Mouse (Mus musculus): ENCODE results near the gene Itm2c.

The Itm2c gene

GRCm38 (mm10) chr1:85894231-85894747 is at the start of gene Itm2c:
Gene Itm2c (plus strand): TSS chr1:85894281.
- DNase-seq (ENCODE audit: low spot score in 2 of 2): peak; percentile 90 to 93

GRCm38 (mm10) chr1:85844981-85845380 is 49.1 kb upstream of the Itm2c start:
- no peak for DNase-seq (ENCODE audit: low spot score in 2 of 2)

GRCm38 (mm10) chr1:85845476-85845875 is 48.6 kb upstream of the Itm2c start:
- DNase-seq (ENCODE audit: low spot score in 2 of 2): no peak

- DNase-seq (ENCODE audit: low spot score in 2 of 2): no peak
These were observed 45.1 kb upstream of the Itm2c start for GRCm38 (mm10) chr1:85849016-85849415.

GRCm38 (mm10) chr1:85850851-85851250 is 43.2 kb upstream of the Itm2c start:
- no peak for DNase-seq (ENCODE audit: low spot score in 2 of 2)

- peak; percentile 73 to 74 for DNase-seq (ENCODE audit: low spot score in 2 of 2)
These were observed 40.9 kb upstream of the Itm2c start for GRCm38 (mm10) chr1:85852996-85853689.

GRCm38 (mm10) chr1:85853865-85854264 is 40.2 kb upstream of the Itm2c start:
- no peak for DNase-seq (ENCODE audit: low spot score in 2 of 2)

GRCm38 (mm10) chr1:85854475-85854874 is 39.6 kb upstream of the Itm2c start:
- DNase-seq (ENCODE audit: low spot score in 2 of 2): no peak

GRCm38 (mm10) chr1:85856266-85856665 is 37.8 kb upstream of the Itm2c start:
- no peak for DNase-seq (ENCODE audit: low spot score in 2 of 2)

- DNase-seq (ENCODE audit: low spot score in 2 of 2): no peak
These were observed 36.8 kb upstream of the Itm2c start for GRCm38 (mm10) chr1:85857261-85857754.

- DNase-seq (ENCODE audit: low spot score in 2 of 2): no peak
These were observed 29.7 kb upstream of the Itm2c start for GRCm38 (mm10) chr1:85864383-85864782.

- peak in 1 of 2 experiments; percentile 59 for DNase-seq (ENCODE audit: low spot score in 2 of 2)
These were observed 24.1 kb upstream of the Itm2c start for GRCm38 (mm10) chr1:85870001-85870400.

GRCm38 (mm10) chr1:85870546-85870945 is 23.5 kb upstream of the Itm2c start:
- DNase-seq (ENCODE audit: low spot score in 2 of 2): no peak

GRCm38 (mm10) chr1:85882003-85882402 is 12.1 kb upstream of the Itm2c start:
- DNase-seq (ENCODE audit: low spot score in 2 of 2): no peak

GRCm38 (mm10) chr1:85887221-85887620 is 6.9 kb upstream of the Itm2c start:
- no peak for DNase-seq (ENCODE audit: low spot score in 2 of 2)

GRCm38 (mm10) chr1:85894748-85895360 is 773 bp downstream of the Itm2c start:
- DNase-seq (ENCODE audit: low spot score in 2 of 2): peak in 1 of 2 experiments; percentile 30

- peak; percentile 67 to 78 for DNase-seq (ENCODE audit: low spot score in 2 of 2)
These were observed 1.3 kb downstream of the Itm2c start for GRCm38 (mm10) chr1:85895391-85895837.

- no peak for DNase-seq (ENCODE audit: low spot score in 2 of 2)
These were observed 2.0 kb downstream of the Itm2c start for GRCm38 (mm10) chr1:85896110-85896509.

GRCm38 (mm10) chr1:85896781-85897700 is 3.0 kb downstream of the Itm2c start:
- DNase-seq (ENCODE audit: low spot score in 2 of 2): peak in 1 of 2 experiments; percentile 40

GRCm38 (mm10) chr1:85897901-85898760 is 4.0 kb downstream of the Itm2c start:
- DNase-seq (ENCODE audit: low spot score in 2 of 2): no peak

All from right cerebral cortex, adult 2 months (tissue).